Mouse (Mus musculus): ENCODE data around the gene Tchp. TPM values are rescaled to one million over a fixed set of nuclear protein-coding genes. Genes with fewer than 3 reads are reported as not detected.
A peak's percentile ranks its signal among the peaks of the same experiment; 100 is the strongest.

Tchp gene
- polyA plus RNA-seq, 1 experiment from 2014 or later: 19.7 TPM

DNA sequence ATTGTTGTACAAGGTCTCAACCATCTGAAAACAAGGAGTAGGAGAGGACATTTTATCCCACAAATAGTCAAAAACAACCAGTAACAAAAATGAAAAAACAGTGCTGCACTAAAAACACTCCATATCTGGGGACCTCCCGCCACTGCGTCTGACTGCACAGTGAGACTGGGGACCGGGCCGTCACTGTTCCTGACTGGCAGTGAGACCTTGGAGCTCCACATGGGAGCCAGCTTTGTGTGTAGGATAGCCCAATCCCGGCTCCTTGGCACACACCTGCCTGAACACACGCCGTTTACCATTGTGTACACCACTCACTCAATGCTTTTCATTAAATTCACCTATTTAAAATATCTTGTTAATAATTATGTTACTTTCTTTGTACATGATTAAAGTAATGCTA lies 59.6 kb downstream of the Tchp start:
- H3K27ac ChIP-seq (ENCODE audit: low read depth, low read length): no peak overlapping the region
- ATAC-seq (replicated peaks; ENCODE audit: low FRiP score) (no peak), DNase-seq (ENCODE audit: low spot score) (no peak)
- H3K4me2 ChIP-seq (ENCODE audit: low read depth, low read length, severe bottlenecking): no peak overlapping the region
- peaks cover 4% of the 10 kb centered on the region; the same call in 1 of the 2 replicates for H3K4me1 ChIP-seq (replicated peaks; ENCODE audit: control insufficient read depth, insufficient read depth, low read length)
- H3K4me3 ChIP-seq (ENCODE audit: low read depth, low read length): no peak overlapping the region
- H3K36me3 ChIP-seq (ENCODE audit: control insufficient read depth, insufficient read depth, low read length): no peaks in the 10 kb centered on the region
- H3K27me3 ChIP-seq (ENCODE audit: control insufficient read depth, insufficient read depth, low read length): no peaks in the 10 kb centered on the region
- no peaks in the 10 kb centered on the region for H3K9me3 ChIP-seq (ENCODE audit: control insufficient read depth, low read length)
- 95% methylated on average over 7 of the region's 7 CpGs for WGBS
- no peak overlapping the region for H3K9ac ChIP-seq (ENCODE audit: low read length)

GRCm38 (mm10) chr5:114769786-114770185 lies 62.2 kb downstream of the Tchp start:
- H3K9ac ChIP-seq (ENCODE audit: low read length): no peak overlapping the region
- no peak overlapping the region for H3K4me3 ChIP-seq (ENCODE audit: low read depth, low read length)
- H3K4me1 ChIP-seq (replicated peaks; ENCODE audit: control insufficient read depth, insufficient read depth, low read length): peaks cover 4% of the 10 kb centered on the region; the same call in 1 of the 2 replicates
- DNase-seq (ENCODE audit: low spot score) (no peak), ATAC-seq (replicated peaks; ENCODE audit: low FRiP score) (no peak)
- WGBS: 89% methylated on average over 8 of the region's 8 CpGs
- no peak overlapping the region for H3K4me2 ChIP-seq (ENCODE audit: low read depth, low read length, severe bottlenecking)
- no peaks in the 10 kb centered on the region for H3K36me3 ChIP-seq (ENCODE audit: control insufficient read depth, insufficient read depth, low read length)
- no peak overlapping the region for H3K27ac ChIP-seq (ENCODE audit: low read depth, low read length)
- H3K27me3 ChIP-seq (ENCODE audit: control insufficient read depth, insufficient read depth, low read length): no peaks in the 10 kb centered on the region
- H3K9me3 ChIP-seq (ENCODE audit: control insufficient read depth, low read length): no peaks in the 10 kb centered on the region

GRCm38 (mm10) chr5:114771796-114772195 lies 64.2 kb downstream of the Tchp start:
- Histone ChIP-seq H3K4me3 (ENCODE audit: low read depth, low read length) (no peak overlapping the region; the same call in 1 of the 2 replicates), H3K4me1 (replicated peaks; ENCODE audit: control insufficient read depth, insufficient read depth, low read length) (peaks cover 11% of the 10 kb centered on the region), H3K9me3 (ENCODE audit: control insufficient read depth, low read length) (no peaks in the 10 kb centered on the region), H3K27me3 (ENCODE audit: control insufficient read depth, insufficient read depth, low read length) (no peaks in the 10 kb centered on the region), H3K9ac (ENCODE audit: low read length) (no peak overlapping the region; the same call in 1 of the 2 replicates), H3K4me2 (ENCODE audit: low read depth, low read length, severe bottlenecking) (peak overlapping the region; percentile 78; the same call in 1 of the 2 replicates), H3K36me3 (ENCODE audit: control insufficient read depth, insufficient read depth, low read length) (no peaks in the 10 kb centered on the region), H3K27ac (ENCODE audit: low read depth, low read length) (no peak overlapping the region)
- ATAC-seq (replicated peaks; ENCODE audit: low FRiP score) (no peak), DNase-seq (ENCODE audit: low spot score) (no peak)
- WGBS: 73% methylated on average over 8 of the region's 8 CpGs

Small RNAs within 50 kb of the gene (microRNA-seq; reads per million reads assigned to microRNA genes)
- not detected for gene Mir7028 (ENCODE audit: insufficient number of aligned reads)

Other genes with a start within 250 kb of the Tchp start
- gene Fam222a, start 139.7 kb upstream of the Tchp start, polyA plus RNA-seq (2014; fragmentation: Nextera tagmentation; extraction: Ambion mirVana): 8.7 and 9.4 TPM in 2 replicates
- 0.17 and 0.53 TPM in 2 replicates for gene Trpv4, start 49.3 kb upstream of the Tchp start, polyA plus RNA-seq (2014; fragmentation: Nextera tagmentation; extraction: Ambion mirVana)
- 78.3 and 81.9 TPM in 2 replicates for gene Gltp, start 16.8 kb upstream of the Tchp start, polyA plus RNA-seq (2014; fragmentation: Nextera tagmentation; extraction: Ambion mirVana)
- 61.8 and 71.8 TPM in 2 replicates for gene Ankrd13a, start 66.9 kb downstream of the Tchp start, polyA plus RNA-seq (2014; fragmentation: Nextera tagmentation; extraction: Ambion mirVana)
- 39.3 and 41.5 TPM in 2 replicates for gene Git2, start 67.8 kb downstream of the Tchp start, polyA plus RNA-seq (2014; fragmentation: Nextera tagmentation; extraction: Ambion mirVana)
- gene 1500011B03Rik, start 115.7 kb downstream of the Tchp start, polyA plus RNA-seq (2014; fragmentation: Nextera tagmentation; extraction: Ambion mirVana): 133 and 149 TPM in 2 replicates
- gene 4930519G04Rik, start 145.9 kb downstream of the Tchp start, polyA plus RNA-seq (2014; fragmentation: Nextera tagmentation; extraction: Ambion mirVana): not detected in 2 replicates
- gene Gm9936, start 150.9 kb downstream of the Tchp start, polyA plus RNA-seq (2014; fragmentation: Nextera tagmentation; extraction: Ambion mirVana): 0.39 and 0.40 TPM in 2 replicates
- 1.4 and 1.5 TPM in 2 replicates for gene Oasl2, start 189.2 kb downstream of the Tchp start, polyA plus RNA-seq (2014; fragmentation: Nextera tagmentation; extraction: Ambion mirVana)
- gene Oasl1, start 215.5 kb downstream of the Tchp start, polyA plus RNA-seq (2014; fragmentation: Nextera tagmentation; extraction: Ambion mirVana): 0.20 TPM in 1 of 2 replicates, not detected in the other
- gene 2210016L21Rik, start 234.4 kb downstream of the Tchp start, polyA plus RNA-seq (2014; fragmentation: Nextera tagmentation; extraction: Ambion mirVana): 49.8 and 51.5 TPM in 2 replicates